Mouse (Mus musculus) retina, postnatal 1 day (tissue): ENCODE measurements around the gene Pard3b.

Experiments
- DNase-seq: peaks from one replicate; pipeline ENCODE4 v3.0.0-alpha.2; 2012

Pard3b gene

GRCm38 (mm10) chr1:62510501-62510900 lies 871.9 kb downstream of the Pard3b start:
- peak; percentile 64 for DNase-seq

GRCm38 (mm10) chr1:62511681-62512080 lies 873.1 kb downstream of the Pard3b start:
- peak; percentile 59 for DNase-seq

GRCm38 (mm10) chr1:62518621-62519213 lies 880.1 kb downstream of the Pard3b start:
- DNase-seq: no peak

- peak; percentile 48 for DNase-seq
Observed at GRCm38 (mm10) chr1:62521368-62521767, 882.7 kb downstream of the Pard3b start.

- DNase-seq: no peak
Observed at GRCm38 (mm10) chr1:62522761-62523160, 884.1 kb downstream of the Pard3b start.

GRCm38 (mm10) chr1:62527788-62528187 lies 889.2 kb downstream of the Pard3b start:
- DNase-seq: no peak

- no peak for DNase-seq
Observed at GRCm38 (mm10) chr1:62529941-62530340, 891.3 kb downstream of the Pard3b start.

- no peak for DNase-seq
Observed at GRCm38 (mm10) chr1:62532426-62533126, 894.0 kb downstream of the Pard3b start.

GRCm38 (mm10) chr1:62548953-62549352 lies 910.3 kb downstream of the Pard3b start:
- DNase-seq: no peak

GRCm38 (mm10) chr1:62550546-62550945 lies 911.9 kb downstream of the Pard3b start:
- no peak for DNase-seq

- no peak for DNase-seq
Observed at GRCm38 (mm10) chr1:62551516-62551915, 912.9 kb downstream of the Pard3b start.

- DNase-seq: no peak
Observed at GRCm38 (mm10) chr1:62555838-62556237, 917.2 kb downstream of the Pard3b start.

- no peak for DNase-seq
Observed at GRCm38 (mm10) chr1:62562987-62563386, 924.4 kb downstream of the Pard3b start.

GRCm38 (mm10) chr1:62564245-62565119 lies 925.9 kb downstream of the Pard3b start:
- peak; percentile 94 for DNase-seq

- DNase-seq: no peak
Observed at GRCm38 (mm10) chr1:62565120-62565809, 926.6 kb downstream of the Pard3b start.

- no peak for DNase-seq
Observed at GRCm38 (mm10) chr1:62566596-62566995, 928.0 kb downstream of the Pard3b start.

GRCm38 (mm10) chr1:62576939-62577590 lies 938.4 kb downstream of the Pard3b start:
- no peak for DNase-seq

GRCm38 (mm10) chr1:62579024-62579765 lies 940.6 kb downstream of the Pard3b start:
- peak; percentile 68 for DNase-seq

- DNase-seq: no peak
Observed at GRCm38 (mm10) chr1:62580314-62580935, 941.8 kb downstream of the Pard3b start.

- DNase-seq: no peak
Observed at GRCm38 (mm10) chr1:62582476-62582875, 943.9 kb downstream of the Pard3b start.

GRCm38 (mm10) chr1:62587536-62587935 lies 948.9 kb downstream of the Pard3b start:
- DNase-seq: no peak
